Mouse (Mus musculus): Measurements from ENCODE around the gene Samhd1.

- TF ChIP-seq CTCF (IDR thresholded peaks at IDR 0.05; ENCODE audit: low read depth, low read length), result no peak
- no peak for TF ChIP-seq POLR2A (IDR thresholded peaks at IDR 0.05; ENCODE audit: extremely low read depth, insufficient read depth, low read length)
Measured at GRCm38 (mm10) chr2:157125246-157125645, 9.8 kb downstream of the Samhd1 start.
